Mouse (Mus musculus) ES-CJ7 (cell line): ENCODE measurements around the gene Abca1.

Experiments used
- DNase-seq: peaks from one replicate; pipeline ENCODE4 v3.0.0; 2011; ENCODE audit warnings: low read depth, low spot score

Abca1 gene

GRCm38 (mm10) chr4:53159767-53160166, at the start of gene Abca1:
Gene Abca1 (minus strand): TSS chr4:53159895.
- peak; percentile 91 for DNase-seq

GRCm38 (mm10) chr4:53204482-53204881, 44.8 kb upstream of the Abca1 start:
- DNase-seq, result no peak

- no peak for DNase-seq
These were observed 44.1 kb upstream of the Abca1 start for GRCm38 (mm10) chr4:53203595-53204400.

- no peak for DNase-seq
These were observed 40.6 kb upstream of the Abca1 start for GRCm38 (mm10) chr4:53200276-53200675.

- no peak for DNase-seq
These were observed 38.1 kb upstream of the Abca1 start for GRCm38 (mm10) chr4:53197842-53198241.

GRCm38 (mm10) chr4:53196058-53196771, 36.5 kb upstream of the Abca1 start:
- DNase-seq, result peak; percentile 93

- no peak for DNase-seq
These were observed 27.4 kb upstream of the Abca1 start for GRCm38 (mm10) chr4:53187071-53187470.

GRCm38 (mm10) chr4:53186573-53186972, 26.9 kb upstream of the Abca1 start:
- DNase-seq, result no peak

- DNase-seq, result no peak
These were observed 26.4 kb upstream of the Abca1 start for GRCm38 (mm10) chr4:53186141-53186540.

- no peak for DNase-seq
These were observed 21.8 kb upstream of the Abca1 start for GRCm38 (mm10) chr4:53181479-53181878.

- no peak for DNase-seq
These were observed 19.7 kb upstream of the Abca1 start for GRCm38 (mm10) chr4:53179308-53179820.

- DNase-seq, result no peak
These were observed 18.8 kb upstream of the Abca1 start for GRCm38 (mm10) chr4:53178489-53178888.

- DNase-seq, result no peak
These were observed 18.0 kb upstream of the Abca1 start for GRCm38 (mm10) chr4:53177696-53178095.

- DNase-seq, result no peak
These were observed 15.2 kb upstream of the Abca1 start for GRCm38 (mm10) chr4:53174906-53175305.

GRCm38 (mm10) chr4:53170403-53170802, 10.7 kb upstream of the Abca1 start:
- DNase-seq, result no peak

GRCm38 (mm10) chr4:53165231-53165630, 5.5 kb upstream of the Abca1 start:
- peak; percentile 21 for DNase-seq

GRCm38 (mm10) chr4:53159176-53159575, 519 bp downstream of the Abca1 start:
- no peak for DNase-seq

GRCm38 (mm10) chr4:53158634-53159033, 1.1 kb downstream of the Abca1 start:
- DNase-seq, result peak; percentile 80

- no peak for DNase-seq
These were observed 4.2 kb downstream of the Abca1 start for GRCm38 (mm10) chr4:53155471-53155870.

GRCm38 (mm10) chr4:53153711-53154110, 6.0 kb downstream of the Abca1 start:
- no peak for DNase-seq

GRCm38 (mm10) chr4:53153061-53153460, 6.6 kb downstream of the Abca1 start:
- DNase-seq, result no peak

GRCm38 (mm10) chr4:53152655-53153054, 7.0 kb downstream of the Abca1 start:
- peak; percentile 9 for DNase-seq

- no peak for DNase-seq
These were observed 9.2 kb downstream of the Abca1 start for GRCm38 (mm10) chr4:53150516-53150915.
